Mouse (Mus musculus) erythroblast, embryonic 14.5 days (primary cell): Measurements from ENCODE around the gene Spryd4.

Experiments used
- GATA1 ChIP-seq: IDR thresholded peaks from 2 replicates; pipeline ENCODE4 v1.6.1; 2012; ENCODE audit warnings: low read length, inconsistent platforms, mixed read lengths
- TAL1 ChIP-seq: IDR thresholded peaks from 3 replicates; pipeline ENCODE4 v1.6.1; 2012; ENCODE audit warnings: low read length, inconsistent platforms, mixed read lengths

- no peak for TF ChIP-seq GATA1
- no peak for TF ChIP-seq TAL1
These were observed 1.3 kb upstream of the Spryd4 start for GRCm38 (mm10) chr10:128212871-128213323.
